Mouse (Mus musculus): ENCODE measurements around the gene Tmem9.

Gene Tmem9

GRCm38 (mm10) chr1:136032961-136033360 is 25.0 kb downstream of the Tmem9 start:
- DNase-seq, result no peak

GRCm38 (mm10) chr1:136038746-136039538 is 31.0 kb downstream of the Tmem9 start:
- DNase-seq, result no peak

- no peak for DNase-seq
Observed at GRCm38 (mm10) chr1:136040452-136040851, 32.5 kb downstream of the Tmem9 start.

GRCm38 (mm10) chr1:136040874-136041273 is 32.9 kb downstream of the Tmem9 start:
- no peak for DNase-seq

GRCm38 (mm10) chr1:136045774-136046173 is 37.8 kb downstream of the Tmem9 start:
- peak; percentile 66 for DNase-seq

GRCm38 (mm10) chr1:136047432-136047831 is 39.5 kb downstream of the Tmem9 start:
- peak; percentile 40 for DNase-seq

GRCm38 (mm10) chr1:136047894-136048293 is 39.9 kb downstream of the Tmem9 start:
- no peak for DNase-seq

- DNase-seq, result no peak
Observed at GRCm38 (mm10) chr1:136050312-136051012, 42.5 kb downstream of the Tmem9 start, which contains the start of gene Ascl5. Gene Ascl5, plus strand, starts transcription at chr1:136050804.

- peak; percentile 14 for DNase-seq
Observed at GRCm38 (mm10) chr1:136051013-136051315, 43.0 kb downstream of the Tmem9 start.

GRCm38 (mm10) chr1:136051465-136051864 is 43.5 kb downstream of the Tmem9 start:
- peak; percentile 93 for DNase-seq

GRCm38 (mm10) chr1:136052547-136052946 is 44.6 kb downstream of the Tmem9 start, which contains the start of gene Cacna1s:
Gene Cacna1s, plus strand, starts transcription at chr1:136052750.
- DNase-seq, result no peak

- DNase-seq, result no peak
Observed at GRCm38 (mm10) chr1:136055771-136056170, 47.8 kb downstream of the Tmem9 start.

GRCm38 (mm10) chr1:136058594-136058993 is 50.6 kb downstream of the Tmem9 start:
- DNase-seq, result no peak

- peak; percentile 79 for DNase-seq
Observed at GRCm38 (mm10) chr1:136061041-136061789, 53.3 kb downstream of the Tmem9 start.

- no peak for DNase-seq
Observed at GRCm38 (mm10) chr1:136061790-136062141, 53.8 kb downstream of the Tmem9 start.

GRCm38 (mm10) chr1:136063991-136064390 is 56.0 kb downstream of the Tmem9 start:
- no peak for DNase-seq

- DNase-seq, result no peak
Observed at GRCm38 (mm10) chr1:136066621-136067020, 58.7 kb downstream of the Tmem9 start.

GRCm38 (mm10) chr1:136067579-136067978 is 59.6 kb downstream of the Tmem9 start:
- DNase-seq, result no peak

GRCm38 (mm10) chr1:136076086-136076485 is 68.1 kb downstream of the Tmem9 start:
- peak; percentile 55 for DNase-seq

GRCm38 (mm10) chr1:136077656-136078055 is 69.7 kb downstream of the Tmem9 start:
- DNase-seq, result no peak

GRCm38 (mm10) chr1:136081161-136081560 is 73.2 kb downstream of the Tmem9 start:
- DNase-seq, result no peak

All from lung, postnatal 10 days (tissue).